Mouse (Mus musculus): Measurements from ENCODE around the gene Tdpoz1.
"Not testable (repeated sequence)": the region's sequence is repeated elsewhere in the genome, so short reads cannot be mapped to it uniquely, and the experiment has no call there.

Gene Tdpoz1

DNA sequence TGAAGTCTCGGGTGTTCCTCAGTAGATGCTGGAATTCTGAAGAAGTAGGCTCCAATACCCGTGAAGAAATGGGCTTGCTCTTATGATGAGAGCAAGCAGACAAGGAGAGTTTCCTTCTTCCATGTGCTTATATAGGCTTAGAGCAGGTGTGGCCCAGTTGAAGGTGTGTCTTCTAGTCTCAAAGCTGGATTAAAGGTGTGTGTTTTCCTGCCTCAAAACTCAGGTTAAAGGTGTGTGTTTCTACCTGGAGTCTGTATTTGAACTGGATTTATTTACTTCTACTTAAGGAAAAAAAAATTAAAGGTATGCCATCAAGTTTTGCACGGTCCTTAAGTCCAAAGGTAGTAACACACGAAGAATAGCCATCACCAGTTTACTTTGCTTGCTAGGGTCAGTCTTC is at the start of gene Tdpoz1:
Tdpoz1 (minus strand) TSS at position 101 of the 400 bp plus-strand sequence.
- DNase-seq = not testable (repeated sequence)

DNA sequence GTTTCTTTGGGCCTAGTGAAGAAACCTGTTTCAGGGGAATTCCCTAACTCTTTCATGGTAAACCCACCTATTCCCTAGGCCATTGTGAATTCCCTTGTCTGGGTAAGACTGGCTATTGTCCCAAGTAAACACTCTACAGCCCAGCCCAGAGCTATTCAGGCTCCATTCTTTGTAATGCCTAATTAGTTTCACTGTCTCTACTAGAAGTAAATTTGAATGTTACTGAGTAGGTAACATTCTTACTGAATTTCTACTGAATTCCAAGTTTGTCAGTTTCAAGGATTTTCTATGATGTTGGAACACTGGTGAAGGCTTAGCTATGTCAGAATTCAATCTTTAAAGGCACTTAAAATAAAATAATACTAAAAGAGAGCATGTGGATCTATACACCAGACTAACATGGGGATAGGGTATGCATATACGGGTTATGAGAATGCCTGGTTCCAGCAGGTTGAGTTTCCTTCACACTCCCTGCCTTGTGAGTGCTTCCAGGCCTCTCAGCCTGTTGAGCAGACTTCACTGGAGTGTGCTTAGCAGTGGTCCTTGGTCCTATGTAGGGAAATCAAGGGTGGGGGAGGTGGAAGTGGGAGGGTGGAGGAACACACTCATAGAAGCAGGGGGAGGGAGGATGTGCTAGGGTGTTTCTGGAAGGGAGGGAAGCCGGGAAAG is 33.0 kb upstream of the Tdpoz1 start:
- not testable (repeated sequence) for DNase-seq

- not testable (repeated sequence) for DNase-seq
Measured at GRCm38 (mm10) chr3:93692970-93693369, 16.9 kb upstream of the Tdpoz1 start, which contains the start of gene Gm37596. Gene Gm37596 (minus strand): TSS chr3:93693070.

DNA sequence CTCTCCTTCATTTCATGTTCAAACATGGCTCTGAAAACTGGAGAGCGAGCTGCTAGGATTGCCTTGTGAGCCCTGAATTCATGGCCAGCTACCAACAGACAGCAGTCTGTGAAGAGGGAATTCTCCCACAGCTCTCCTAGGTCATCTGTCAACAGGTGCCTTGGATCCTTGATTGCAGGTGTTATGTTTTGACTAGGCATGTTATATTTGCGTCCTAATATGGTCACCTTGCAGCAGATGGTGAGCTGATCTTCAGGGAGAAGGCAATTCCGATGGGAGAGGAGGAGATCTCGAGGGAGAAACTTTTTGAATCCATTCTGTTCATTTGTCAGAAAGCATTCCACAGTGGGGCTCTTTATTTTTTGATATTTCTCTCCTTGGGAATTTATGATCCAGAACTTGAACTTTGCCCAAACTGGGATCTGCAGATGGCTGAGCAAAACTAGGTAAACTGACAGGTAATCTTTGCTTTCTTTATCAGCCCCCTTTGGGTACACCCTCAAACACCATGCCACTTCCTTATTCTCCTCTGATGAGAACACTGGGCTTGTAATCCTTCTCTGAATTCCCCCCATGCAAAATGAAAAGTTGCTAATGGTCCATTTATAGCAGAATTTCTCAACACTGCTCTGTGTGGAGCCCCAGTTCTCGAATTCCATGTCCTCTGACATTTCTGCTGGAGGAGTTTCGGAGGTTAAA is 5.2 kb downstream of the Tdpoz1 start:
- not testable (repeated sequence) for DNase-seq

GRCm38 (mm10) chr3:93654260-93654659 is 21.9 kb downstream of the Tdpoz1 start:
- no peak for DNase-seq

GRCm38 (mm10) chr3:93652586-93652985 is 23.5 kb downstream of the Tdpoz1 start, which contains the start of gene Tdpoz2:
Gene Tdpoz2 (minus strand): TSS chr3:93652686.
- DNase-seq = no peak

GRCm38 (mm10) chr3:93630917-93631714 is 45.0 kb downstream of the Tdpoz1 start:
- not testable (repeated sequence) for DNase-seq

All from cerebellum, adult 18-20 months (tissue).